Mouse (Mus musculus): ENCODE results near the gene Lifr. TPM values are rescaled to one million over a fixed set of nuclear protein-coding genes. Genes with fewer than 3 reads are reported as not detected.

The Lifr gene
- polyA plus RNA-seq, 1 experiment from 2014 or later = 11.0 TPM

DNA sequence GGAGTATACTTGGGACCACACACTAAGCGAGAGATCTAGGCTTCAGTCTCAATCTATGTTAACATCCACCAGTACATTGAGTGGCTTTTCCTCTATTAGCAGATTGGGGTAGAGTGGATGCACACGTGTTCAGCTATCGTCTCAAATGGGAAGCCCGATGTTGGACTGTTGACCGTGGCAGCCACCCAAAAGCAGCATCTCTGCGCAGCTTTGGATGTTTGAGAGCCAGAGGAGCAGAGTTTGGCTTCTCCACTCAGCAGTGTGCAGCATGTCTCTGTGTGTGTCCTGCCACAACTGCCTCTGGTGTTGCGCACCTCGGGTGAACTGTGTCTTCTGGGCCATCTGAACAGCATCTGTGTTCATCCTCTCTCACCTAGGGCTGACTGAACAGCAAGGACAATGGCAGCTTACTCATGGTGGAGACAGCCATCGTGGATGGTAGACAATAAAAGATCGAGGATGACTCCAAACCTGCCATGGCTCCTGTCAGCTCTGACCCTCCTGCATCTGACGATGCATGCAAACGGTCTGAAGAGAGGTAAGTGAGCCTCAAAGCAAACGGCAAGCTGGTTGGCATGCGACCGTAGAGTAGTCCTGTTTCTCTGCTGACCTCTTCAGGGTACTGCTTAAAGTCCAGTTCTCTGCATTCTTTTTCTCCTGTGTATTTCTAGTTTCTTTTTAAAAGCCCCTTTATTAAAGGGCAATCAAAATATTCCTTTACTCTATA, 63.8 kb downstream of the Lifr start:
- no peak overlapping the region for H3K4me3 ChIP-seq
- no peaks in the 10 kb centered on the region for H3K27me3 ChIP-seq (replicated peaks; ENCODE audit: low read depth, poor library complexity, severe bottlenecking)
- H3K9me3 ChIP-seq = no peaks in the 10 kb centered on the region
- peaks cover 24% of the 10 kb centered on the region for H3K36me3 ChIP-seq (replicated peaks)
- no peak for DNase-seq (ENCODE audit: low spot score)
- no peak overlapping the region for H3K27ac ChIP-seq (replicated peaks)
- peaks cover 5% of the 10 kb centered on the region; the same call in 1 of the 2 replicates for H3K4me1 ChIP-seq
- WGBS = 90% methylated on average over 15 of the region's 15 CpGs

DNA sequence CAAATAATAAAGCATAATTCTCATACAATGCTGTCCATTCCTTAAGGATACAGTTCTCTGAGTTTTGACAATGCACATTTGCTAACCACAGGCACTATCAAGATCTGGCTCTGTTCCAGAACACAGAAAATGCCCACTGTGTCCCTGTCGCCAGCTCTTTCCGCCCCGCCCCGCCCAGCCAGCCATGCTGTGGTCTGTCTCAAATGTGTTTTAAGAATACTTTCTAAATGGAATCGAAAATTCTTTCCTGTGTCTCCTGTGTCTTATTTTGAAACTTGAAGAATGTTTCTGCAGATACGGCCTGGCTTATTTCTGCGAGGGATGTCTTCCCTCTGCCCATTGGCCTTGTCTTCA, 64.3 kb downstream of the Lifr start:
- no peaks in the 10 kb centered on the region for H3K9me3 ChIP-seq
- DNase-seq (ENCODE audit: low spot score) = no peak
- peaks cover 28% of the 10 kb centered on the region for H3K36me3 ChIP-seq (replicated peaks)
- H3K4me1 ChIP-seq = peaks cover 5% of the 10 kb centered on the region; the same call in 1 of the 2 replicates
- no peak overlapping the region for H3K4me3 ChIP-seq
- WGBS = 90% methylated on average over 7 of the region's 7 CpGs
- H3K27ac ChIP-seq (replicated peaks) = no peak overlapping the region
- no peaks in the 10 kb centered on the region for H3K27me3 ChIP-seq (replicated peaks; ENCODE audit: low read depth, poor library complexity, severe bottlenecking)

DNA sequence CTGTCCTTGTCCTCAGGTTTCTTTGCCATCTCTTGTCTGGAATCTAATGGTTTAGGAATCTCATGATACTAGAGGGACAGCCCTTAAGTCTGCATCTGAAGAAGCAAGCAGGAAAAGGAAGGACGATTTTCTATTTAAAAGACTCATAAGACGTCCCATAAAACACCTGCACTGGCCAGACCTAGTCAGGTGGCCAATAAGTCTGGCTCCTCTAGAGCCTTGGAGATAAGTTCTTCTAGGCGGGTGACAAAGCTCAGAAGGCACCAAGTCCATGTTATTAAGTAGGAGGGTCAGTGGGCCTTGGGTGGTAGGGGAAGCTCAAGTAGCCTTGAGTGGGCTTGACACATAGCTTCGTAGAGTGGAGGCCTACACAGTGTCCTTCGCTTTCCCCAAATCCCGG, 67.2 kb downstream of the Lifr start:
- WGBS = 95% methylated on average over 6 of the region's 6 CpGs
- Histone ChIP-seq H3K4me3 (no peak overlapping the region), H3K27ac (replicated peaks) (no peak overlapping the region), H3K27me3 (replicated peaks; ENCODE audit: low read depth, poor library complexity, severe bottlenecking) (no peaks in the 10 kb centered on the region), H3K9me3 (no peaks in the 10 kb centered on the region), H3K36me3 (replicated peaks) (peaks cover 35% of the 10 kb centered on the region), H3K4me1 (no peaks in the 10 kb centered on the region)
- no peak for DNase-seq (ENCODE audit: low spot score)

DNA sequence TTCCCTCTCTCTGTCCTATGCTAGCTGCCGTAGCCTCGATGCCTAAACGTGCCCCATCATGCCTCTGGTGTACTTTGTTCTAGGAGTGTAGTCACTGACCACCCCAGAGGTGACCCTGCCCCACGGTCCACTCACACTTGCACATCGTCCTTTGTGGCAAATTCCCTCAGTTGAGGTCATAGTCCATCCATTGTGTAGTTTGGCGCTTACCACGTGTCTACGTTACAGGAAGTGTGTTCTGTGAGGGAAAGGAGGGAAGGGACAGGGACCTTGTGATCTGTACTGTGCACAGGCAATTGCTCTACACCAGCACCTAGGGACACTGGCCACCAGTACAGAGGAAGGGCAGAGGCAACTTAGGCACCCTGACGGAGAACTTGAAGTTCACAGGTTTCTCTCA, 69.5 kb downstream of the Lifr start:
- WGBS = 91% methylated on average over 9 of the region's 9 CpGs
- Histone ChIP-seq H3K36me3 (replicated peaks) (peaks cover 35% of the 10 kb centered on the region), H3K27me3 (replicated peaks; ENCODE audit: low read depth, poor library complexity, severe bottlenecking) (no peaks in the 10 kb centered on the region), H3K27ac (replicated peaks) (no peak overlapping the region), H3K9me3 (no peaks in the 10 kb centered on the region), H3K4me1 (no peaks in the 10 kb centered on the region), H3K4me3 (no peak overlapping the region)
- no peak for DNase-seq (ENCODE audit: low spot score)

DNA sequence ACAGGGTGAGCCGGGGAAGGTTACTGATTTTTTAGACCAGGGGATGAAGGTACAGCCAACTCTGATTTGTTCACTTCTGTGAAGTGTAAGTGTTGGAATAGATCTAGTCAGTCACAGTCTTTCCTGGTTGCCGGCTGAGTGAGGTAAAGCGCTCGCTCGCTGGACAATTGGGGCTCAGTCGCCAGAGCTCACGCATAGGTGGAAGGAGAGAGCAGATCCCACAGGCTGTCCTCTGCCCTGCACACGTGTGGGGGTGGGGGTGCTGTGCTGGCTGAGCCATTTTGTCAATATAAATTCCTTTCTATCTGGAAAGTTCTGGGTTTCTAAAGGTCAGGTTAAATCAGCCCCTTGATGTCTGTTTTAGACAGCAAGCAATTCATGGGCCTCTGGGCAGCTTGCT, 69.9 kb downstream of the Lifr start:
- Histone ChIP-seq H3K4me1 (no peaks in the 10 kb centered on the region; the same call in 1 of the 2 replicates), H3K36me3 (replicated peaks) (peaks cover 37% of the 10 kb centered on the region), H3K4me3 (no peak overlapping the region), H3K27me3 (replicated peaks; ENCODE audit: low read depth, poor library complexity, severe bottlenecking) (no peaks in the 10 kb centered on the region), H3K27ac (replicated peaks) (no peak overlapping the region), H3K9me3 (no peaks in the 10 kb centered on the region)
- no peak for DNase-seq (ENCODE audit: low spot score)
- 88% methylated on average over 8 of the region's 8 CpGs for WGBS

GRCm38 (mm10) chr15:7163851-7164250, 73.4 kb downstream of the Lifr start:
- Histone ChIP-seq H3K4me1 (peaks cover 30% of the 10 kb centered on the region), H3K27me3 (replicated peaks; ENCODE audit: low read depth, poor library complexity, severe bottlenecking) (no peaks in the 10 kb centered on the region), H3K27ac (replicated peaks) (no peak overlapping the region), H3K36me3 (replicated peaks) (peaks cover 27% of the 10 kb centered on the region), H3K9me3 (no peaks in the 10 kb centered on the region), H3K4me3 (no peak overlapping the region)
- 79% methylated on average over 6 of the region's 6 CpGs for WGBS
- DNase-seq (ENCODE audit: low spot score) = no peak

- DNase-seq (ENCODE audit: low spot score) = no peak
These were observed 76.3 kb downstream of the Lifr start for GRCm38 (mm10) chr15:7166735-7167134.

DNA sequence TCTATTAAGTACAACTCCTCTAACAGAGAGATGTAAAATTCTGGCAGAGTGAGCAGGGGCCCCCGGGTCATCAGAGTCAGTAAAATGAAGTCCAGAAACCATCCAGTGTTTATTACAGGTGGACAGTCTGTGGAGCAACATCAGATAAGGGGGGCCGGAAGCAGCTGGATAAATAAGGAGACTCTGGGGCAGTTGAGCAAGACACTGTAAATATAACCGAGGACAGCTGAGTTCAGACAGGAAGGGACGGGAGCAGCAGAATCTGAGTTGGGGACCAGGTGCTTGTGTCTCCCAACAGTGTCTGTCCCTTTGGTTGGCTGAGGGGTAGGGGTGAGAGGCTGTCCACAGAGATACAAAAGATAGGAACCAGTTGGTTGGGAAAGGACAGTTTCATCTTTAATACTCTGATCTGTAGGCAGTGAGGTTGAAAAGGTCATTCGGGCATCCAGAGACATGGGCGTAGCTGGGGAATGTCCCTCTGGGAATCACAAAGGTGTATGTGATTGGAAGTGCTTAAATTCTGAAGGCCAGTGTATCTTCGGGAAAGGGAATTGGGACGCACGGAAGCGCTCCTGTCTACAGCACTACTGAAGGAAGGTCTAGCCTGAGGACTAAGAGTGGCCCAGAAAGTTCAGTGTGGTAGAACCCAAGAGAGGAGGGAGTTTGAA, 77.0 kb downstream of the Lifr start:
- H3K27ac ChIP-seq (replicated peaks) = no peak overlapping the region
- no peaks in the 10 kb centered on the region for H3K27me3 ChIP-seq (replicated peaks; ENCODE audit: low read depth, poor library complexity, severe bottlenecking)
- H3K4me3 ChIP-seq = no peak overlapping the region
- no peak for DNase-seq (ENCODE audit: low spot score)
- H3K4me1 ChIP-seq = peaks cover 33% of the 10 kb centered on the region
- 80% methylated on average over 10 of the region's 10 CpGs for WGBS
- no peaks in the 10 kb centered on the region for H3K9me3 ChIP-seq
- peaks cover 21% of the 10 kb centered on the region for H3K36me3 ChIP-seq (replicated peaks)

More at GRCm38 (mm10) chr15:7166735-7167134, 76.3 kb downstream of the Lifr start:
- WGBS = 90% methylated on average over 9 of the region's 9 CpGs
- Histone ChIP-seq H3K4me1 (peaks cover 32% of the 10 kb centered on the region), H3K9me3 (no peaks in the 10 kb centered on the region), H3K36me3 (replicated peaks) (peaks cover 21% of the 10 kb centered on the region), H3K27ac (replicated peaks) (no peak overlapping the region), H3K4me3 (no peak overlapping the region), H3K27me3 (replicated peaks; ENCODE audit: low read depth, poor library complexity, severe bottlenecking) (no peaks in the 10 kb centered on the region)

DNA sequence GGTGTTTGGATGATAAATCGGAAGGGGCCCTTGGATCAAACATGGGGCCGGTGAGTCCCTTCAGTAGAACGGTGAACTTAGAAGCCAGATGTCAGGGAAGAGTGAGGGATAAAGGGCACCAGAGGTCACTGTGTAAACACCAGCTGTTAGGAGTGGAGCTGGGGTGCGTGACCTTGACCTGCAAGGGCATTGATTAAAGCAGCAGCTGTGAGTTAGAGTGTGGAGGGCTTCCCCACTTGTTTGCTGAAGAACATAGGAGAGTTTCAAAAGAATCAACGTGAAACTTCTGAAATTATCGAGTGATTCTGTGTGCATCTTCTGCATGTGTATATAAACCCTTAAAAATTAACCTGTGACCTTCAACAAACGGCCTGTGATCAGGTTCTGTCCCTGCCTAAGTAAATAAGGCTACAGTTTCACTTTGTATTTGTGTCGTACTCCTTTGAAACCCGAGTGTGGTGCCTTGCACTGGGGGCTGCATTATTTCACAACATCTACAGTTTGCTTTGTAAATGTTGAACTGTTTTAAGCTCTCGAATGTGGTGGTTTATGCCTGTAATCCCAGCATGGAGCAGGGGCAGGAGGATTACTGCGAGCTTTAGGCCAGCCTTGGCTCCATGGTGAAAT, 77.6 kb downstream of the Lifr start:
- Histone ChIP-seq H3K4me3 (no peak overlapping the region), H3K36me3 (replicated peaks) (peaks cover 21% of the 10 kb centered on the region), H3K27ac (replicated peaks) (no peak overlapping the region; the same call in 1 of the 2 replicates), H3K27me3 (replicated peaks; ENCODE audit: low read depth, poor library complexity, severe bottlenecking) (no peaks in the 10 kb centered on the region), H3K9me3 (no peaks in the 10 kb centered on the region), H3K4me1 (peaks cover 33% of the 10 kb centered on the region)
- peak; percentile 44 for DNase-seq (ENCODE audit: low spot score)
- WGBS = 38% methylated on average over 11 of the region's 11 CpGs

GRCm38 (mm10) chr15:7172875-7173274, 82.5 kb downstream of the Lifr start:
- H3K9me3 ChIP-seq = no peaks in the 10 kb centered on the region
- no peaks in the 10 kb centered on the region for H3K27me3 ChIP-seq (replicated peaks; ENCODE audit: low read depth, poor library complexity, severe bottlenecking)
- H3K4me3 ChIP-seq = no peak overlapping the region
- no peak overlapping the region for H3K27ac ChIP-seq (replicated peaks)
- H3K4me1 ChIP-seq = peaks cover 9% of the 10 kb centered on the region
- peaks cover 17% of the 10 kb centered on the region; the same call in 1 of the 2 replicates for H3K36me3 ChIP-seq (replicated peaks)
- WGBS = 82% methylated on average over 2 of the region's 2 CpGs
- no peak for DNase-seq (ENCODE audit: low spot score)

DNA sequence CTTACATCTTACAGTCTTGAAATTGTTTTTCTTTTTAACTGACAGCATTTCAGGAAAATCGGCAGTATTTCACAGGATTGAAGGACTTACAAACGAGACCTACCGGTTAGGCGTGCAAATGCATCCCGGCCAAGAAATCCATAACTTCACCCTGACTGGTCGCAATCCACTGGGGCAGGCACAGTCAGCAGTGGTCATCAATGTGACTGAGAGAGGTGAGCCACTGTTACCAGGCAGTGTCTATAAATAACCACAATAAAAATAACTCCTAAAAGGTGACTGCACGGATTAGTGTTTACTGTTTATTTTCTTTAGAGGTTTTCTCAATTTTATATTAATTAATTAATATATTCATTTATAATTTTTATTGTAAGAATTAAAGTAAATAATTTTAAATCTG, 82.9 kb downstream of the Lifr start:
- H3K36me3 ChIP-seq (replicated peaks) = peaks cover 17% of the 10 kb centered on the region; the same call in 1 of the 2 replicates
- no peaks in the 10 kb centered on the region for H3K27me3 ChIP-seq (replicated peaks; ENCODE audit: low read depth, poor library complexity, severe bottlenecking)
- H3K4me3 ChIP-seq = no peak overlapping the region
- H3K9me3 ChIP-seq = no peaks in the 10 kb centered on the region
- no peak overlapping the region for H3K27ac ChIP-seq (replicated peaks)
- peaks cover 5% of the 10 kb centered on the region for H3K4me1 ChIP-seq
- 88% methylated on average over 7 of the region's 7 CpGs for WGBS
- no peak for DNase-seq (ENCODE audit: low spot score)

DNA sequence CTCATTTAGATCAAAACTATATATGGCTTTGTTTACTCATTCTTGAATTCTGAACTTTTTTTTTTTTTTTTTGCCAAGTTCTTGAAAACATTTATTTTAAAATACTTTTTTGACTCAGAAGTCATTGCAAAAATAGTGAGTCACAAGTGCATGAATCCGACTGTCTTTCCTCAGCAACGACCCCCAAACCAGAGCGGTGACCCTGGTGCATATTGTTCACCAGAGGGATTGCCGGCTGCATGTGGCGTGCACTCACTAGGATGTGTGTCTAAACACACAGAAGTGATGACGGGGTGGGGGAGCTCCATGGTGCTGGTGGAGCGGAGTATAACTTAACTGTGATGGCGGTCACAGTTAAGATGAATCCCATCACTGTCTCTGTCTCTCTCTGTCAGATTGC, 83.4 kb downstream of the Lifr start:
- no peak for DNase-seq (ENCODE audit: low spot score)
- H3K36me3 ChIP-seq (replicated peaks) = peaks cover 18% of the 10 kb centered on the region; the same call in 1 of the 2 replicates
- H3K27ac ChIP-seq (replicated peaks) = no peak overlapping the region
- H3K9me3 ChIP-seq = no peaks in the 10 kb centered on the region
- 87% methylated on average over 8 of the region's 8 CpGs for WGBS
- no peaks in the 10 kb centered on the region for H3K27me3 ChIP-seq (replicated peaks; ENCODE audit: low read depth, poor library complexity, severe bottlenecking)
- H3K4me3 ChIP-seq = no peak overlapping the region
- H3K4me1 ChIP-seq = peaks cover 3% of the 10 kb centered on the region; the same call in 1 of the 2 replicates

DNA sequence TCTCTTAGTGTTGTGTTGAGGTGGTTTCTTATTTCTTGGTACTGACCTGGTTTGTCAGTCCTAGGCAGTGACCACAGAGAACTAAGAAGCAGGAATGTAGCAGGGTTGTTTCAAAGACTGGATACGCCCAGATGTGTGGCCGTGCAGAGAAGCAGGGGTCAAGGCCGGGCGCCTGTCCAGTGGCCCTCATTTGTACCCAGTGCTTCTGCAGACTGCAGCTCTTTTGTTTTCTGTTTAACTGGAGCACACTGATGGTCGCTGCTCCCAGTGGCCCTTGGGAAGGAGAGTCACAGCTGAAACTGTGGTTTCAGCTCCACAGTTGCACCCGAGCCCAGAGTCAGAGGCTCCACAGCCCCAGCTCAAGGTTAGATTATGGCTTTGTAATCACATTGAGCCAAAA, 90.2 kb downstream of the Lifr start:
- Histone ChIP-seq H3K27ac (replicated peaks) (no peak overlapping the region; the same call in 1 of the 2 replicates), H3K4me1 (peaks cover 7% of the 10 kb centered on the region), H3K27me3 (replicated peaks; ENCODE audit: low read depth, poor library complexity, severe bottlenecking) (no peaks in the 10 kb centered on the region), H3K9me3 (no peaks in the 10 kb centered on the region), H3K36me3 (replicated peaks) (peaks cover 44% of the 10 kb centered on the region), H3K4me3 (no peak overlapping the region)
- no peak for DNase-seq (ENCODE audit: low spot score)
- WGBS = 42% methylated on average over 6 of the region's 6 CpGs
